Mouse (Mus musculus) spleen, postnatal 0 days (tissue): ENCODE data around the gene Zfp869. TPM values are rescaled to one million over a fixed set of nuclear protein-coding genes. Genes with fewer than 3 reads are reported as not detected.

Experiments
- polyA plus RNA-seq: library from polyadenylated mRNA; unstranded; fragments of >200 nt; fragmentation: Nextera tagmentation; extraction: Ambion mirVana; gene quantifications from 2 replicates; pipeline ENCODE4 v1.2.1, GENCODE M21; 2015

Zfp869 gene
- polyA plus RNA-seq, result 11.7 and 12.9 TPM in 2 replicates

DNA sequence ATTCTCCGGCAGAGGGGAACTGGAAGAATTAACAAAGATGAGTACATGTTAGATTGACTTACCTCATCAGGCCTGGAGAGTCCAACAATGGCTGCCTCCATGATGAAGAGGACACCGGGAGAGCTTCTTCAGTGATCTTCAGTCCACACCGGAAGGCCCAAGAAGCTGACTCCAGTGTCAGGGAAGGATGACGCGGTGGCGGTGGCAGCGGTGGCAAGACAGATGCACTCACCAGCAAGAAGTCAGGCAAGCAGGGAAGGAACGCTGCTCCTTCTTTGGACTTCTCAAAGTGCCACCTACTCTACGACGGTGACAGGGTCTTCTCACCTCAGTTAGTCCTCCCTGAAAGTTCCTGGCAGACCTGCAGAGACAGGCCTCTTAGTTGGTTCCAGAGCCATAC lies at the start of gene Zfp869:
Gene Zfp869 (minus strand): TSS at position 101 of the 400 bp plus-strand sequence.

DNA sequence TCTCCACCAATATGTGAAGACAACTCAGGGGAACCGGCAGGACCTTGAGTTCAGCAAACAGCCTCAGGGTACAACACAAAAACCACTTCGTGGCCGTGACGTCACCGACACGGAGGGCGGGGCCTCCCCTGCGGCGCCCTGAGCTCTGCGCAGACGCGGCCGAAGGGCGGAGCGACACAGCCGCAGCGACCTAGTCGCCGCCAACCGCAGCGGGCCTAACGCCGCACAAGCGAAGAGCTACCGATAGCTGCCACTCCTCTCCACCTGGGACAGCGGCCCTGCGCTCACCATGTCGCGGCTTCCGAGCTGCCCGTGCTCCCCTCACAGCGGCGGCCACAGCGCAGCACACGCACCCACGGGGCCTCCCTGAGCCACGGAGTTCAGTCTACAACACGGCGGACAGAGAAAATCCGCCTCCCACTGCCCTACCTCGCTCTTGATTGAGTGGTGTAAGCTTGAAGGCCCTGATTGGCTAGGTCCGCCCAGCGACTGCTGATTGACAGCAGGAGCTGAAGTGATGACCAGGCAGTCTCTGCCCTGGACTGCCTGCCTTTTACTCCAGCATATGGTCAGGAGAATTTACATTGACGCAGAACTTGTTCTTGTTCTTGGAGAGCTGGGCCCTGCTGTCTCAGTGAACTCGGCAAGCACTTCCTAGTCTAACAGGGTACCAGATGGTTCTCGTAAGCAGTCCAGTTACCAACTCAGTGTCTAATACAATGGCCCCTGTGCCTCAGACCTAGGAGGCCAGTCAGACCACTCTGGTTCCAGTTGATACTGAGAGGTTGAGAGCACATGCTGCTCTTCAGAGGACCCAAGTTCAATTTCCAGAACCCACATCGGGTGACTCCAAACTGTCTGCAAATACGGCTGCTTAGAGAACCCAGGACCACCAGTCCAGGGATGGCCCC lies 39.3 kb upstream of the Zfp869 start, which contains the start of gene Zfp963:
Gene Zfp963 (minus strand): TSS at position 427 of the 911 bp plus-strand sequence.

Other genes starting within 250 kb of the Zfp869 start
- gene Gm7697, start 187.7 kb downstream of the Zfp869 start, polyA plus RNA-seq, result not detected in 2 replicates
- 9.2 and 9.7 TPM in 2 replicates for gene Zfp868, start 85.2 kb downstream of the Zfp869 start, polyA plus RNA-seq
- gene Zfp964, start 56.2 kb downstream of the Zfp869 start, polyA plus RNA-seq, result 0.26 and 0.49 TPM in 2 replicates
- gene Zfp963, start 39.2 kb upstream of the Zfp869 start, polyA plus RNA-seq, result 2.8 and 3.4 TPM in 2 replicates
- 0.56 and 1.1 TPM in 2 replicates for gene Gm20422, start 64.2 kb upstream of the Zfp869 start, polyA plus RNA-seq
- gene Atp13a1, start 80.4 kb upstream of the Zfp869 start, polyA plus RNA-seq, result 17.5 and 20.8 TPM in 2 replicates
- gene Zfp866, start 80.5 kb upstream of the Zfp869 start, polyA plus RNA-seq, result 10.3 and 11.5 TPM in 2 replicates
- 15.3 and 23.6 TPM in 2 replicates for gene Gmip, start 98.0 kb upstream of the Zfp869 start, polyA plus RNA-seq
- gene Lpar2, start 111.7 kb upstream of the Zfp869 start, polyA plus RNA-seq, result 0.11 and 0.17 TPM in 2 replicates
- gene Pbx4, start 121.8 kb upstream of the Zfp869 start, polyA plus RNA-seq, result 9.5 and 13.5 TPM in 2 replicates
- gene Cilp2, start 177.0 kb upstream of the Zfp869 start, polyA plus RNA-seq, result 0.13 and 0.30 TPM in 2 replicates
- 3.7 and 4.8 TPM in 2 replicates for gene Tssk6, start 191.5 kb upstream of the Zfp869 start, polyA plus RNA-seq
- gene Ndufa13, start 191.8 kb upstream of the Zfp869 start, polyA plus RNA-seq, result 112 TPM in 2 replicates
- gene Yjefn3, start 192.0 kb upstream of the Zfp869 start, polyA plus RNA-seq, result 0.34 and 1.4 TPM in 2 replicates